Mouse (Mus musculus): Measurements from ENCODE around the gene Bcar3.
A peak's percentile ranks its signal among the peaks of the same experiment; 100 is the strongest.

Bcar3 gene

GRCm38 (mm10) chr3:122480065-122480675, 186.2 kb downstream of the Bcar3 start:
- no peak for TF ChIP-seq GATA4 (IDR thresholded peaks at IDR 0.05; ENCODE audit: insufficient replicate concordance, low read length)

GRCm38 (mm10) chr3:122480986-122481385, 187.1 kb downstream of the Bcar3 start:
- TF ChIP-seq GATA4 (IDR thresholded peaks at IDR 0.05; ENCODE audit: insufficient replicate concordance, low read length), result no peak

GRCm38 (mm10) chr3:122481891-122482739, 188.2 kb downstream of the Bcar3 start:
- peak; percentile 4; the same call in 1 of the 2 replicates for TF ChIP-seq GATA4 (IDR thresholded peaks at IDR 0.05; ENCODE audit: insufficient replicate concordance, low read length)

GRCm38 (mm10) chr3:122483066-122483782, 189.3 kb downstream of the Bcar3 start:
- no peak for TF ChIP-seq GATA4 (IDR thresholded peaks at IDR 0.05; ENCODE audit: insufficient replicate concordance, low read length)

GRCm38 (mm10) chr3:122483783-122484130, 189.8 kb downstream of the Bcar3 start:
- TF ChIP-seq GATA4 (IDR thresholded peaks at IDR 0.05; ENCODE audit: insufficient replicate concordance, low read length), result no peak

- no peak for TF ChIP-seq GATA4 (IDR thresholded peaks at IDR 0.05; ENCODE audit: insufficient replicate concordance, low read length)
Observed at GRCm38 (mm10) chr3:122484301-122484700, 190.4 kb downstream of the Bcar3 start.

- TF ChIP-seq GATA4 (IDR thresholded peaks at IDR 0.05; ENCODE audit: insufficient replicate concordance, low read length), result no peak
Observed at GRCm38 (mm10) chr3:122485699-122486098, 191.8 kb downstream of the Bcar3 start.

GRCm38 (mm10) chr3:122486193-122486592, 192.3 kb downstream of the Bcar3 start:
- TF ChIP-seq GATA4 (IDR thresholded peaks at IDR 0.05; ENCODE audit: insufficient replicate concordance, low read length), result no peak

- no peak for TF ChIP-seq GATA4 (IDR thresholded peaks at IDR 0.05; ENCODE audit: insufficient replicate concordance, low read length)
Observed at GRCm38 (mm10) chr3:122488051-122488754, 194.3 kb downstream of the Bcar3 start.

GRCm38 (mm10) chr3:122490574-122490973, 196.6 kb downstream of the Bcar3 start:
- TF ChIP-seq GATA4 (IDR thresholded peaks at IDR 0.05; ENCODE audit: insufficient replicate concordance, low read length), result no peak

GRCm38 (mm10) chr3:122492006-122492405, 198.1 kb downstream of the Bcar3 start:
- no peak for TF ChIP-seq GATA4 (IDR thresholded peaks at IDR 0.05; ENCODE audit: insufficient replicate concordance, low read length)

GRCm38 (mm10) chr3:122492872-122493615, 199.1 kb downstream of the Bcar3 start:
- TF ChIP-seq GATA4 (IDR thresholded peaks at IDR 0.05; ENCODE audit: insufficient replicate concordance, low read length), result no peak

- no peak for TF ChIP-seq GATA4 (IDR thresholded peaks at IDR 0.05; ENCODE audit: insufficient replicate concordance, low read length)
Observed at GRCm38 (mm10) chr3:122494764-122495163, 200.8 kb downstream of the Bcar3 start.

- TF ChIP-seq GATA4 (IDR thresholded peaks at IDR 0.05; ENCODE audit: insufficient replicate concordance, low read length), result peak; percentile 59; the same call in 1 of the 2 replicates
Observed at GRCm38 (mm10) chr3:122497871-122498270, 203.9 kb downstream of the Bcar3 start.
